Mouse (Mus musculus) naive thymus-derived CD4-positive, alpha-beta T cell, adult 2 months (primary cell): ENCODE measurements around the gene Atp5b.
"Not testable (repeated sequence)": the region's sequence is repeated elsewhere in the genome, so short reads cannot be mapped to it uniquely, and the experiment has no call there.

Experiments used
- DNase-seq: peaks from one replicate; pipeline ENCODE4 v3.0.0-alpha.2; 2011; ENCODE audit warnings: low read depth

Atp5b gene

DNA sequence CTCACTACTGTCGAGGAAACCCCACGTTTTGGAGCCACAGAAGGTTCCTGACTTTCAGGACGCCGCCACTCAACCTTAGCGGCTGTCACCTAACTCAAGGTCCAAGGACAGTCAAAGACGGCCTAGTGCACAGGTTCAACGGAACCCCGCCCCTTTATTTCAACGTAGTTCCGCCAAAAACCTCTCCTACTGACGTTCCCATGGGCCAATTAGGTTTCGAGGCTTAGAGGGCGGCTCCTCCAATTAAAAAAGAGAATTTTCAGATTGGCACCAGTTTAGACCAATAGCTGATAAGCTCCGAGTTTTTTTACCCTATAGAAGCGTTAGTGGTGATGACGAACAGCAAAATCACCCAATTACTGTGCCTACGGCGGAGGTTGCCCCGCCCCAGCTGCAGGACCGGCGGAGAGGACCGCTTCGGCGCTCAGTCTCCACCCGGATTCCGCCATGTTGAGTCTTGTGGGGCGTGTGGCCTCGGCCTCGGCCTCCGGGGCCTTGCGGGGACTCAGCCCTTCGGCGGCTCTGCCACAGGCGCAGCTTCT, at the start of gene Atp5b:
Gene Atp5b, plus strand, starts transcription at position 394 of the 542 bp plus-strand sequence.
- DNase-seq, result peak; percentile 99

DNA sequence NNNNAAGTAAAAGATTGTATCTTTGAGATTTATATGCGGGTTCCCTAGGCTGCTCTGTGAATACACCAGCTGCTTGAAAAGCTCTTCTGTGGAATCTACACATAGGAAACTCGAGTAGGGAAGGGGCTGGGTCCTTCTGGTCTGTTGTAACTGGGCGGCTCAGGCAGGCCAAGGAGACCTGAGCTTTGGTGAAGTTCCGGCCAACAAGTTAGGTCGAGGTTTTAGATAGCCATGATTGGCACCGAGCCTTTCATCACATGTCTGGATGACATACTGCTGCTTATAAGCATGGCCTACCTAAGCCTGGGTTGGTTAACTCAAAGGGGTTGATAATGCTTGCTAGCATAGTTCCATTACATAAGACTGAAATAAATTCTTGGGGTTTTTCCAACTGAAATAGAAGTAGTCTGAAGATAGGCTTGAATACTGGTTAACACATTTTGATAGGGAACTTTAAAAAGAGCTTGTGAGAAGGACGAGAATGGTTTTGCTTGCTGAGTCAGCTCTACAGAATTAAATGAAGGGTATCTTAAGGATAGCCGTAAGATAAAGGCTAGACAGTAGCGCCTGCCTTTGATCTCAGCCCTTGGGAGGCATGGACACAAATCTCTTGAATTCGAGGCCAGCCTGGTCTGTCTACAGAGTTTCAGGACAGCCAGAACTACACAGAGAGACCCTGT, 46.2 kb upstream of the Atp5b start:
- DNase-seq, result peak; percentile 53

DNA sequence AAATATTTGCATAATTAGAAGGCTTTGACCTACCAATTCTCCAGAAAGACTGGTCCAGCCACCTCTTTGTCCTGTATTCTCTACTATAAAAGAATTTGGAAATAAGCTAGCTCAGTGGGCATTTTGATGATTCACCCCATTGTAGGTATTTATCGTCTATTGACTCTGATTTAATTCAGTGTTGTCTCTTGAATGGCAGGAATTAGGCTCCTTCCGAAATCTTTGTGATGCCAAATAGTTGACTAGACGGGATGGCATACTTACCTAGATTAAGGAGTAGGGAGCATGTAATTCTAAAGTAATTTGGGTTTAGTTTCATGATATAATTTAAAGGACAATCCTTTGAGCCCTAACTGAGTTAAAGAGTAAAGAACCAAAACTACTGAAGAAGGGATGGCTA, 45.2 kb upstream of the Atp5b start:
- DNase-seq, result no peak

DNA sequence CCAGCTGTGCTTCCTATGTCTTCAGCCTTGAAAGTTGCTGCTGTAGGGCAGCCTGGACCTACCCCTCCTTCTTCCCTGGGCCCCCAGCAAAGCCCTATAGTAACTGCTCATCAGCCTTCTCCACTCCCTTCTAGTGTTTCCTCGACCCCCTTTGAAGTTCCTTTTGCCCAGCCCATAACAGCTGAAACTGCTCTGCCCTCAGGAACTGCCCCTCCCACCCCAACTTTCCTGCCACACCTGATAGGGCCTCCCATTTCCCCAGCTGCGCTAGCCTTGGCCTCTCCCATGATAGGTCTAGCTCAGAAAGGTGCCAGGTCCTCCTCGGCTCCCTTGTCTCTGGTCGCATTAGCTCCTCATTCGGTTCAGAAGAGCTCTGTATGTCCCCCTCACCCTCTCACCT, 43.9 kb upstream of the Atp5b start:
- DNase-seq, result peak; percentile 55

DNA sequence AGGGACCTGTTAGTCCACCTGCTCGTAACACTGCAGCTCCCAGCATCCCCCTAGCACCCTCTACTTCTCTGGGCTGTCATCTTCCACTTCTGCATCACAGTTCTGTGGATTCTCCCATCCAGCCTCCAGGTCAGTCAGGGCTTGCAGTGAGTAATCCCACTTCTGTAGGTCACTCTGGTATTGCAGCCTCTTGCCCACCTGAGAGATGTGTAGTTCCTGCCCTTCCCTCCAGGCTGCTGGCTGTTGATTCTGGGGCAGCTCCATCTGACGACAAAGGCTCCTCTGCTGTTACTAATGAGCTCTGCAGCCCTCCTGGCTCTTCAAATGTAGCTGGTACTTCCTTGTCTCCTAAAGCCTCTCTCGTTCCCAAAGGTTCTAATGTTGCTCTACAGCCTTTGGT, 43.2 kb upstream of the Atp5b start:
- DNase-seq, result peak; percentile 20

DNA sequence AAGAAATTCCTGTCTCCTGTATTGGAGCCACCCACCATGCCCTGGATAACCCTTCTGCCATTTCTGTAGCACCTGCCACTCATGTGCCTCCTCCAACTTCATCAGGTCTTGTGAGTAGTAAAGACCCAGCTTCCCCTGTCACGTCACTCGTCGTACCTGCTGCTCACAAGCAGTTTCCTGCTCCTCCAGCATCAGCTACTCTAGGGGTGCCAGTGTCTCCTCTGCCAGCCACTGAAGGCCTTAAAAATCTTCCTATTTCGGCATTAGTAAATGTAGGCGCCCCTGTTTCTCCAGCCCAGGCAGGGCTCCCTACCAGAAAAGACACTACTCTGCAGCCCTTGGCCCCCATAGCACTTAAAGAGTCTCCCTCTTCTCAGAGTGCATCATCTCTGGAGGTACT, 42.8 kb upstream of the Atp5b start:
- no peak for DNase-seq

DNA sequence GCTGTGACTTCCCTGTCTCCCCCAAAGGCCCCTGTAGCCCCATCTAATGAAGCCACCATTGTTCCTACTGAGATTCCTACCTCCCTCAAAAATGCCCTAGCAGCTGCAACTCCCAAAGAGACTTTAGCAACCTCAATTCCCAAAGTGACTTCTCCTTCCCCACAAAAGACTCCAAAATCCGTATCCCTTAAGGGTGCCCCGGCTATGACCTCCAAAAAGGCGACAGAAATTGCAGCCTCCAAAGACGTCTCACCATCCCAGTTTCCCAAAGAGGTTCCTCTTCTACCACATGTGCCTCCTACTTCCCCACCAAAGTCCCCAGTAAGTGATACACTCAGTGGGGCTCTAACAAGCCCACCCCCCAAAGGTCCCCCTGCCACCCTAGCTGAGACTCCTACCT, 41.4 kb upstream of the Atp5b start:
- DNase-seq, result no peak

DNA sequence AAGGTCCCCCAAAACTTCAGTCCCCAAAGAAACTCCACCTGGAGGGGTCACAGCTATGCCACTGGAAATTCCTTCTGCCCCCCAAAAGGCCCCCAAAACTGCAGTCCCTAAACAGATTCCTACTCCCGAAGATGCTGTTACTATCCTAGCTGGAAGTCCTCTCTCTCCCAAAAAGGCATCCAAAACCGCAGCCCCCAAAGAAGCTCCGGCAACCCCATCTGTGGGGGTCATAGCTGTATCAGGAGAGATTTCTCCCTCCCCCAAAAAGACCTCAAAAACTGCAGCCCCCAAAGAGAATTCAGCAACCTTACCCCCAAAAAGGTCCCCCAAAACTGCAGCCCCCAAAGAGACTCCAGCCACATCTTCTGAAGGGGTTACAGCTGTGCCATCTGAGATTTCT, 40.6 kb upstream of the Atp5b start:
- DNase-seq, result no peak

DNA sequence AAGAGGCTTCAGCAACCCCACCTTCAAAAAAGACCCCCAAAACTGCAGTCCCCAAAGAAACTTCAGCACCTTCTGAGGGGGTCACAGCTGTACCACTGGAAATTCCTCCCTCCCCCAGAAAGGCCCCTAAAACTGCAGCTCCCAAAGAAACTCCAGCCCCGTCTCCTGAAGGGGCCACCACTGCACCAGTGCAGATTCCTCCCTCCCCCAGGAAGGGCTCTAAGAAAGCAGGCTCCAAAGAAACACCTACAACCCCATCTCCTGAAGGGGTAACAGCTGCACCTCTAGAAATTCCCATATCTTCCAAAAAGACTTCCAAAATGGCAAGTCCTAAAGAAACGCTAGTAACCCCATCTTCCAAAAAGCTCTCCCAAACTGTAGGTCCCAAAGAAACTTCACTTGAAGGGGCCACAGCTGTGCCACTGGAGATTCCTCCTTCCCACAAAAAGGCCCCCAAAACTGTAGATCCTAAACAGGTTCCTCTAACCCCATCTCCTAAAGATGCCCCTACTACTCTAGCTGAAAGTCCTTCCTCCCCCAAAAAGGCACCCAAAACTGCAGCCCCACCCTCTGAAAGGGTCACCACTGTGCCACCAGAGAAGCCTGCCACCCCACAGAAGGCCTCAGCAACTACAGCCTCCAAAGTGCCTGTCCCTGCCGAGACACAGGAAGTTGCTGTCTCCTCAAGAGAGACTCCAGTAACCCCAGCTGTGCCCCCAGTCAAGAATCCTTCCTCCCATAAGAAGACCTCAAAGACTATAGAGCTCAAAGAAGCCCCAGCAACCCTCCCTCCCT, 39.8 kb upstream of the Atp5b start:
- peak; percentile 17 for DNase-seq

DNA sequence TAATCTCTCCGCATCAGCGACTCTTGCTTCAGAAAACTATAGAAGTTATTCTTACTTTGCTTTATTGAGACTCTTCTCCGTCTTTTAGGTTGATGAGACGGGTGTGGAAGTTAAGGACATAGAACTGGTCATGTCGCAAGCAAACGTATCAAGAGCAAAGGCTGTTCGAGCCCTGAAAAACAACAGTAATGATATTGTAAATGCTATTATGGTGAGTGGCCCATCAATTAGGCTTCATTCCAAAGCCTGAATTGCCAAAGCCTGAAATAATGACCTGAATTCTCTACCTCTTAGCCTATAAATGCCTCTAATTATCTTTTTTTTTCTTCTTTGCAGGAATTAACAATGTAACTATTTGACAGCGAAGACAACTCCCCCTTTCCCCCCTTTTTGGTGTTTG, 34.9 kb upstream of the Atp5b start:
- no peak for DNase-seq

DNA sequence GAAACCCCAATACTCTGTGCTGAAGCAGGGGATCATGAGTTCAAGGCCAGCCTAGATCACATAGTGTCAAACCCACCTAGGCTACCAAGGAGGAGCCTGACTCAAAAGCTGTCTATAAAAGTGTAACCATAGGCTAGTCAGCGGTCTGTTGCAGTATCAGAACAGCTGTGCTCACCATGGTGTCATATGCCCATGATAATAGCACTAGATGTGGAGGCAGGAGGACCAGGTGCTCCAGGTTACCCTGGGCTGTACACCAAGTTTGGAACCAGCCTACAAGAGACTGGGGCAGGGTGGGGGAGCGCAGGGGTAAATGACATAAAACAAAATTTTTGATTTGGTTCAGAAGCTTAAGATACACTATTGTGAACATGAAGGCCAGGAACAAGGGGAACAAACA, 33.3 kb upstream of the Atp5b start:
- DNase-seq, result no peak

DNA sequence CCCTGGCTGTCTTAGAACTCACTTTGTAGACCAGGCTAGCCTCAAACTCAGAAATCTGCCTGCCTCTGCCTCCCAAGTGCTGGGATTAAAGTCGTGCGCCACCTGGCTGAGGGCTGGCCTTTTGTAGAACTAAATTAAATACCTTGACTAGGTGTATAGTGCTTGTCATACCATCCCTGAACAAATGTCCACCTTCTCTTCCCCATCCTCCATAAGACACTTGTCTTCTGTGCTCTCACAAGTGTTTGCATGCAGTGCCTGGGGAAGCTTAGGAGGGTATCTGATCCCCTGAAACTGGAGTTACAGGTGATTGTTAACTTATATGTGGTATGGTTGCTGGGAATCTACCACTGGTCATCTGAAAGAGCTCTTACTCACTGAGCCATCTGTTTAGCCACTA, 32.7 kb upstream of the Atp5b start:
- no peak for DNase-seq

DNA sequence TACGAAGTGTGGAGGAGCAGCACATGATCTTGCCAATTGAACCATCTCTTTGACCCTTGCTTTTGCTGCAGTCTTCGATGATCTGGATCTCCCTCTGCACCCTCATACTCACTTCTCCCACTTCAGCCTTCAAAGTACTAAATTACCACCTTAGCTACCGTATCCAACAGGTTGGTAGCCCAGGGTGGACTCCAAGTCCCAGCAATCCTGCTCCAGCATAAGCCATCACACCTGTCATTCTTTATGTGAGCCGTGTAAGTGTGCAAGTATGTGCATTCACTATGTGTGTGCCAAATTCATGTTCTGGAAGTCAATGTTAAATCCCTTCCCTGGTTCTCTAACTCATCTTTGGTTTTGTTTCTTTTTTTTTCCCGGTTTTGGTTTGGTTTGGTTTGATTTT, 31.5 kb upstream of the Atp5b start:
- no peak for DNase-seq

DNA sequence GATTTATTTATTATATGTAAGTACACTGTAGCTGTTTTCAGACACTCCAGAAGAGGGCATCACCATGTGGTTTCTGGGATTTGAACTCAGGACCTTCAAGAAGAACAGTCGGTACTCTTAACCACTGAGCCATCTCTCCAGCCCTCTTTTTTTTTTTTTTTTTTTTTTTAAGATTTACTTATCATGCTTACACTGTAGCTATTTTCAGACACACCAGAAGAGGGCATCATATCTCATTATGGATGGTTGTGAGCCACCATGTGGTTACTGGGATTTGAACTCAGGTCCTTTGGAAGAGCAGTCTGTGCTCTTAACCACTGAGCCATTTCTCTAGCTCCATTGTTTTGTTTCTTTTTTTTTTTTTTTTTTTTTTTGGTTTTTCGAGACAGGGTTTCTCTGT, 30.9 kb upstream of the Atp5b start:
- DNase-seq, result not testable (repeated sequence)

DNA sequence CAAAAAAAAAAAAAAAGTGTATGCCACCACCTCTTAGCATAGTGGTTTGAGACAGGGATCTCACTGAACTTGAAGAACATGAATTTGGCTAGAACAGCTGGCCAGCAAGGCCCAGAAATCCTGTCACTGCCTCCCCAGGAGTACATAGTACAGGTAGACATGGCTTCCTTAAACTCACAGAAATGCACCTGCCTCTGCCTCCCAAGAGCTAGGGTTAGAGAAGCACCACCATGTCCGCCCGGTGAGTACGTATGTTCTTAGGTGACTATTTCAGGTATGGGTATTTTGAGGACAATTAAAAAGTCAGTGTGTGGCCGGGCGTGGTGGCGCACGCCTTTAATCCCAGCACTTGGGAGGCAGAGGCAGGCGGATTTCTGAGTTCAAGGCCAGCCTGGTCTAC, 30.1 kb upstream of the Atp5b start:
- DNase-seq, result no peak

DNA sequence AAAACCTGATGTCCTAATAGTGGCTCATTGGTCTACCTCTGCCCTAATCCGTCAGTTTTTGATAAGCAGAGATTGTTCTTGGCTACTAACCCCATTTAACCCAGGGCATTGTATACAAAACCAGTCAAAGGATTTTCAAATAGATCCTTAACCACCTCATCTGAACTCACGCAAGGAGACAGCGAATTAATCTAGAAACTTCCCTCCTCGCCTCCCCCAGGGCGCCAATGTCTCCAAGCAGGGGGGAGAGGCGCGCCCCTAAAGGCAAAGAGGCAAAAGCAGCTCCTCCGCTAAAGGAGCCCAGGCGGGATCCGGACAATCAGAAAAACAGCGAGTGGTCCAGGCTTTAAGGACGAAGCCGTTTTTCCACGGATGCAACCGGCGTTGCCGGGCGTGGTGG, 24.9 kb upstream of the Atp5b start:
- DNase-seq, result no peak

DNA sequence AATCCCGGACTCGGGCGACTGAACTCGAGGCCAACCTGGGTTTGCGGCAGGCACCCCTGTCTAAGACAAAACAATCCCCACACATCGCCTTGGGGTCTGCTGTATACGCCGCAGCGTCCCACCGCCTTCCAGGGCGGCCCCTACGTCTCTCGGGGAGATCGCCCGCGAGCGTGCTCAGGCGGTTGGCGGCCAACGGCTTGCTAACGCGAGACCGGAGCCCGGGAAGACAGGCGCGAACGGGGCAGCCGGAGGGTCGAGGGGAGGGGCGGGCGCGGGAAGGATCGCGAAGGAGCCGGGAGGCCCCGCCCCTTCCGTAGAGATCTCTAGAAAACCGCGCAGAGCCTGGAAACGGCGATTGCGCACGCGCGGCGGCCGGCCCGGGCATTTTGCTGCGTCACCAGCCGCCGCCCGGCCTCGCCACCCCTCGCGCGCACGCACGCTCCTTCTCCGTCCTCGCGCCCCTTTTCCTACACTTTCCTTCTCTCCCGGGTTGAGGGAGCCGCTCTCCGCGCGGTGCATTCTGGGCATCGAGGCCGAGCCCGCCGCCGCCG, 24.4 kb upstream of the Atp5b start, which contains the start of gene Ptges3:
Gene Ptges3, plus strand, starts transcription at position 354 of the 551 bp plus-strand sequence.
- peak; percentile 96 for DNase-seq

DNA sequence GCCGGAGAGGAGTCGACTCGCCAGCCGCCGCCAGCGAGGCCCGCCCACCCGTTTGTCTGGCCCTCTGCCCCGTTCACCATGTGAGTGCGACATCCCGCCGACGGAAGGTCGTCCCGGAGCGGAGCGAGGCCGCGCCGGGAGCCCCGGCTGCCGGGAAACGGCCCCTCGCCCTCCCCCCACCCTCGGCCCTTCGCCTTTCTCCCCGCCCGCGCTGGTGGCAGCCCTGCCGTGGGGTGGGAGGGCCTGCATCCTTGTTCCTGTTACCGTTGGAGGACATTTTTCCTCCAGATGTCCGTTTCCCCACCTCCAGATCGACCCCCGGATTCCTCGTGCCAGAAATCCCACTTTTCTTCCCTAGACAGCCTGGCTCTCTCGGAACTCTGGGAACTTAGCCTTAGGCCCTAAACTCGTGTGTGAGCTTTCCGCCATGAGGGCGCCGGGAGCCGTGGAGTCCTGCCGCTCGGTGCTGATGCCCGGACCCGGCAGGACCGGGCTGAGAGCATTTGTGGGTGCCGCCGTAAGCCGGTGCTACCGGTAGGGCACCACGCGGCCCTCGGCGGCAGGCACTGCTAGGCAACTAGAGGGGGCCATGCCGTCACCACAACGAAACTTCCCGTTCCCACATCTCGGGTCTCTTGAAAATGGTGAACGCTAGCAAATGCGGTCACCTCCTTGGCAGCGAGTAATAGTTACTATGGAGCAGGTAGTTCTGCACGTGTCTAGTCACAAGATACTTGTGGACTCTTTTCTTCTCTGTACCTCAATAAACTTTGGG, 23.7 kb upstream of the Atp5b start:
- peak; percentile 84 for DNase-seq

DNA sequence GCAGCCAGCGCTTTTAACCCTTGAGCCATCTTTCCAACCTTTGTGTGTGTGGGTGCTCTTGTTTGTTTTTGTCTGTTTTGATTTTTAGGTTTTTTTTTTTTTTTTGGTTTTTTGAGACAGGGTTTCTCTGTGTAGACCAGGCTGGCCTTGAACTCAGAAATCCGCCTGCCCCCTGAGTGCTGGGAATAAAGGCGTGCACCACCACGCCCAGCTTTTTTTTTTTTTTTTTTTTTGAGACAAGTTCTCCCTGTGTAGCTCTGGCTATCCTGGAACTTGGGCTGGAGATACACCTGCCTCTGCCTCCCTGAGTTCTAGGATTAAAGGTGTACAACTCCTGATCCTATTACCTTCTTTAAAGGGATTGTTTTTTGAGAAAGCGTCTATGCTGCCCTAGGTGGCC, 22.0 kb upstream of the Atp5b start:
- DNase-seq, result no peak

DNA sequence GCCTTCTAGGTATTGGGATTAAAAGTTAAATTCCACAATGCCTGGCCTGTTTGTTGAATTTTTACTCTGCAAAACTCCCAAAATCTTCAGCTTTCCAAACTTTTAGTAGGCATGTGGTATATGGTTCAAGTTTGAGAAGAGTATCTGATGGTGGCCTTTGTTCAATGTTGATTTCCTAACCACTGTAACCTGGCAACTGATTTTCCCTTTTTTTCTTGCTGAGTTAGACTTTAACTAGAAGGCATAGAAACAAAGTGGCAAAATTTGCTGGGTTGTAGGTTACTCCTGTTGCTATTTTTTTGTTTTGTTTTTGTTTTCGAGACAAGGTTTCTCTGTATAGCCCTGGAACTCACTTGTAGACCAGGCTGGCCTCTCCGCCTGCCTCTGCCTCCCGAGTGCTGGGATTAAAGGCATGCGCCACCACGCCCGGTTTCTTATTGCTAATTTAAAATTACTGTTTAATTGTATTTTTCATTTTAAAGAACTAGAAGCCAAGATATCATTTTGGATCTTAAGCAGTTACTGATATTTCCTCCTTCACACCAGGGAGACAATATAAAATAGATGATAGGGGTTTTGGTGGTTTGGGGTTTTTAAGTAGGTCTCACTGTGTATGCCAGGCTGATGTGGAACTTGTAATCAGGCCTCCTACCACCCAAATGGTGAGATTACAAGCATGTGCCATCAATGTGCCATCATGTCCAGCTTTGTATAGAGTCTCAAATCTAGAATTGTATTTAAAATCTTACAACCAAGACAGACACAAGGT, 20.7 kb upstream of the Atp5b start:
- no peak for DNase-seq

DNA sequence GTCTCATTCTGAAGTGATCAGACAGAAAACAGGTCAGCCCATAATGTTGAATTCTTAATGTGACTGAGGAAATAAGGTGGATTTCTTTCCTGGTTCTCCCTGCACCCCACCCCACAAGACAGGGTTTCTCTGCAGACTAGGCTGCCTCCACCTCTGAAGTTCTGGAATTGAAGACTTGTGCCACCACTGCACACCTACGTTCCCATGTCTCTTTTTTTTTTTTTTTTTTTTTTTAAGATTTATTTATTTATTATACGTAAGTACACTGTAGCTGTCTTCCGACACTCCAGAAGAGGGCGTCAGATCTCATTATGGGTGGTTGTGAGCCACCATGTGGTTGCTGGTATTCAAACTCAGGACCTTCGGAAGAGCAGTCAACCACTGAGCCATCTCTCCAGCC, 17.0 kb upstream of the Atp5b start:
- DNase-seq, result no peak

DNA sequence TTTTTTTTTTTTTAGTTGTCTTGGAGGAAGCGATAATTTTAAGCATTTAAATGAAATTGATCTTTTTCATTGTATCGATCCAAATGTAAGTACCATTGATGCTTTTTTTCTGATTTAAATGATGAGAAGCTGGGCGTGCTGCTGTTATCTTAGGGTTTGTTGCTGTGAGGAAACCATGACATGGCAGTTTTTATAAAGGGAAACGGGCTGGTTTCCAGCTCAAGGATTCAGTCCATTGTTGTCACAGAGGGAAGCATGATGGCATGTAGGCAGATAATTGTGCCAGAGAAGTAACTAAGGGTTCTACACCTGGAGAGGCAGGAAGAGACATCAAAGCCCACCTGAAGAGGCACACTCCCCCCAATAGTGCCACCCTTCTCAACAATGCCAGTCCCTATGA, 13.9 kb upstream of the Atp5b start:
- no peak for DNase-seq
